Mouse (Mus musculus) intestine, embryonic 15.5 days (tissue): ENCODE results near the gene Gm2000. TPM values are rescaled to one million over a fixed set of nuclear protein-coding genes. Genes with fewer than 3 reads are reported as not detected.

Experiments
- ATAC-seq: fragments of 200-750 bp; cut with Nextera tagmentation; 2 replicates; pipeline ENCODE4 v1.8.0; 2017; ENCODE audit warnings: moderate TSS enrichment, moderate library complexity
- H3K27ac ChIP-seq: fragments of 300-500 bp; sonication (generic); 2 replicates; pipeline ENCODE4 v1.5.1; 2015; ENCODE audit warnings: mild to moderate bottlenecking, inconsistent platforms
- H3K27me3 ChIP-seq: fragments of 300-500 bp; sonication (generic); replicated peaks from 2 replicates; pipeline ENCODE4 v1.6.1; 2015; ENCODE audit warnings: inconsistent platforms
- H3K36me3 ChIP-seq: fragments of 300-500 bp; sonication (generic); 2 replicates; pipeline ENCODE4 v1.6.1; 2015; ENCODE audit warnings: inconsistent platforms
- H3K4me1 ChIP-seq: fragments of 300-500 bp; sonication (generic); replicated peaks from 2 replicates; pipeline ENCODE4 v1.6.1; 2015; ENCODE audit warnings: inconsistent platforms
- H3K4me2 ChIP-seq: fragments of 300-500 bp; sonication (generic); replicated peaks from 2 replicates; pipeline ENCODE4 v1.6.1; 2015; ENCODE audit warnings: mild to moderate bottlenecking, inconsistent platforms
- H3K4me3 ChIP-seq: fragments of 300-500 bp; sonication (generic); replicated peaks from 2 replicates; pipeline ENCODE4 v1.5.1; 2015; ENCODE audit warnings: inconsistent platforms
- H3K9ac ChIP-seq: fragments of 300-500 bp; sonication (generic); 2 replicates; pipeline ENCODE4 v1.6.1; 2015; ENCODE audit warnings: inconsistent platforms
- H3K9me3 ChIP-seq: fragments of 300-500 bp; sonication (generic); 2 replicates; pipeline ENCODE4 v1.6.1; 2016; ENCODE audit warnings: inconsistent platforms
- WGBS: fragments of 180-500 bp; shearing (Covaris S2); methylation state at CpG from one replicate; pipeline ENCODE4 v1.1.7; 2015; 5-methylcytosine and 5-hydroxymethylcytosine counted together
- polyA plus RNA-seq: library from polyadenylated mRNA; unstranded; fragments of >200 nt; fragmentation: Nextera tagmentation; extraction: Ambion mirVana; gene quantifications from 2 replicates; pipeline ENCODE4 v1.2.1, GENCODE M21; 2015

Gm2000 gene
- polyA plus RNA-seq, 1 experiment from 2014 or later, result 833 TPM

GRCm38 (mm10) chr1:156402491-156402890, 36.7 kb downstream of the Gm2000 start:
- H3K4me1 ChIP-seq, result no peaks in the 10 kb centered on the region
- no peak for ATAC-seq
- no peaks in the 10 kb centered on the region for H3K9me3 ChIP-seq
- H3K27me3 ChIP-seq, result no peaks in the 10 kb centered on the region
- 52% methylated on average over 2 of the region's 2 CpGs for WGBS
- H3K9ac ChIP-seq, result no peak overlapping the region
- H3K4me2 ChIP-seq, result no peak overlapping the region
- H3K4me3 ChIP-seq, result no peak overlapping the region
- H3K27ac ChIP-seq, result no peak overlapping the region
- no peaks in the 10 kb centered on the region for H3K36me3 ChIP-seq

GRCm38 (mm10) chr1:156403251-156403650, 37.4 kb downstream of the Gm2000 start:
- Histone ChIP-seq H3K4me1 (no peaks in the 10 kb centered on the region), H3K9me3 (no peaks in the 10 kb centered on the region), H3K27ac (no peak overlapping the region), H3K9ac (no peak overlapping the region), H3K4me3 (no peak overlapping the region), H3K4me2 (no peak overlapping the region), H3K36me3 (no peaks in the 10 kb centered on the region), H3K27me3 (no peaks in the 10 kb centered on the region)
- WGBS, result 58% methylated on average over 10 of the region's 10 CpGs
- no peak for ATAC-seq

GRCm38 (mm10) chr1:156408004-156408403, 42.2 kb downstream of the Gm2000 start:
- Histone ChIP-seq H3K27ac (no peak overlapping the region), H3K27me3 (no peaks in the 10 kb centered on the region), H3K4me2 (no peak overlapping the region), H3K4me3 (no peak overlapping the region), H3K9me3 (no peaks in the 10 kb centered on the region), H3K4me1 (no peaks in the 10 kb centered on the region), H3K9ac (no peak overlapping the region), H3K36me3 (no peaks in the 10 kb centered on the region)
- no peak for ATAC-seq
- 61% methylated on average over 3 of the region's 3 CpGs for WGBS

DNA sequence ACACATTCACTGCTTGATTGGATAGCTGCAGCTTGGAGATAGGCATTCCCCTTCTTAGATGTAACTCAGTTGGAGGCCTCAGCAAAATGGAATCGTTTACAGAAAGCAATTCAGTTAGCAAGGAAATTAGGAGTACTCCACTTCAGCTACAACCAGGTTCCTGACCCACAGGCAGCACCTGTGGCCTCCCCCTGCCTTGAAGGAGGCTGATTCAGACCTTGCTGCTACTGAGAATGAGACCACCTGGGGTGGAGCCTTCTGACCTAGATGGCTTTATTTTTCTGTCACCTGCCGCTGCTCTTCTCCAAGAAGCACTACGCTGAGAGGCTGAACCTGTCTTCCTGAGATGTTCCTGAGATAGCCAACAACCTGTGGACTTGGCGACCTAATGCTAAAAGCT, 42.7 kb downstream of the Gm2000 start:
- no peaks in the 10 kb centered on the region for H3K27me3 ChIP-seq
- no peak for ATAC-seq
- H3K4me2 ChIP-seq, result no peak overlapping the region
- no peak overlapping the region for H3K27ac ChIP-seq
- no peaks in the 10 kb centered on the region for H3K4me1 ChIP-seq
- H3K9ac ChIP-seq, result no peak overlapping the region
- 72% methylated on average over 4 of the region's 4 CpGs for WGBS
- no peaks in the 10 kb centered on the region for H3K9me3 ChIP-seq
- H3K36me3 ChIP-seq, result no peaks in the 10 kb centered on the region
- no peak overlapping the region for H3K4me3 ChIP-seq

Other genes starting within 250 kb of the Gm2000 start
- 5.7 and 6.3 TPM in 2 replicates for gene Fam163a, start 161.0 kb upstream of the Gm2000 start, polyA plus RNA-seq
- 0.70 and 0.74 TPM in 2 replicates for gene Tdrd5, start 62.4 kb upstream of the Gm2000 start, polyA plus RNA-seq
- gene Nphs2, start 55.3 kb upstream of the Gm2000 start, polyA plus RNA-seq, result 0.05 TPM in 1 of 2 replicates, not detected in the other
- 0.28 and 0.76 TPM in 2 replicates for gene Axdnd1, start 55.1 kb downstream of the Gm2000 start, polyA plus RNA-seq
- gene Soat1, start 108.3 kb downstream of the Gm2000 start, polyA plus RNA-seq, result 78.4 and 88.6 TPM in 2 replicates
- 0.37 and 0.62 TPM in 2 replicates for gene Gm10031, start 158.0 kb downstream of the Gm2000 start, polyA plus RNA-seq
- gene Abl2, start 192.7 kb downstream of the Gm2000 start, polyA plus RNA-seq, result 2.6 and 3.2 TPM in 2 replicates